Mouse (Mus musculus): ENCODE measurements around the gene Rps27l. TPM values are rescaled to one million over a fixed set of nuclear protein-coding genes. Genes with fewer than 3 reads are reported as not detected.

Rps27l gene
- polyA plus RNA-seq, 1 experiment, result 54.1 TPM

DNA sequence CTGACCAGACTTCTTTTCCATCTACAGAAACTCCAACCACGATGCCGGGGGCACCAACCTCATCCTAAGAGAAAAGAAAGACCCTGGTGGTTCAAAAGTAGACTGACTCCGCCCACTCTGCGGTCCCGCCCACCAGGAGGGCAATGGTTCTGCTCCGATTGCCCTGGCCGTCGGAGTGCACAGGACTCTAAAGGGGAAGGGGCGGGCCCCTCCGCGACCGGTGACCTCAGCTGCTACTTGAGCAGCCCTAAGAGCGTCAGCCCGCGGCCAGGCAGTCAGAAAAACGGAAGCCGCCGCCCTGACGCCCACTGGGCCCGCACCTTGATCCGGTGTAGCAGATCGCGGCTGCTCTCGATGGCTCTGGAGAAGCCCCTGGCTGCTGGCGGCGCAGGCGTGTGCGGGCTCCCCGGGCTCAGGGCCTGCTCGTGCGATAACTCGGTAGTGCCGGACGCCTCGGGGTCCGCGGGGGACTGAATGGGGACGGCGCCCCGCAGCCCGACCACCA is 28.9 kb downstream of the Rps27l start:
- no peak for TF ChIP-seq CTCF (IDR thresholded peaks at IDR 0.05; ENCODE audit: extremely low read depth, insufficient read depth, low read length)
- no peak for TF ChIP-seq POLR2A (IDR thresholded peaks at IDR 0.05; ENCODE audit: extremely low read depth, insufficient read depth, low read length)
- peaks cover 6% of the 10 kb centered on the region for H3K4me1 ChIP-seq (ENCODE audit: control insufficient read depth, insufficient read depth, low read length)
- H3K4me3 ChIP-seq (ENCODE audit: insufficient read depth, low read length), result peak overlapping the region; percentile 77
- peak overlapping the region; percentile 93 for H3K27ac ChIP-seq (ENCODE audit: insufficient read depth, low read length)

DNA sequence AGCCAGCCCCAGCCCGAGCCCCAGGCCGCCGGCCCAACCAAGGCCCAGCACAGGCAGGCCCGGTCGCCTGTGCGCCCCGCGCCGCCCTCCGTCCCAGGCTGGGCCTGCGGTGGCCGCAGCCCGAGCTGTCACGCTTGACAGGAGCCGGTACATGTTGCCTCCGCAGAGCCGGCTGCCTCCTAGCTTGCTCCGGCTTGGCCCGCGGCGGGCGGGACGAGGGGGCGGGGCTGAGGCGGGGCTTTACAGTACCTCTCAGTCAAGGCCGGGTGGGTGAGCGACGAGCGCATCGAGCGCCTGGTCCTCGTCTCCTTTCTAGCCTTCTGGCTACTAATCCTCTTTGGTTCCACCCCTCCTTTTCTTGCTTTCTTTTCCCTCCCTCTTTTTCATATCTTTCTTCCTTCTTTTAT is 29.4 kb downstream of the Rps27l start, which contains the start of gene Lactb:
Lactb (minus strand) TSS at position 246 of the 407 bp plus-strand sequence.
- Histone ChIP-seq H3K27ac (ENCODE audit: insufficient read depth, low read length) (peak within 1 kb of the TSS; percentile 93), H3K4me3 (ENCODE audit: insufficient read depth, low read length) (peak within 1 kb of the TSS; percentile 77), H3K4me1 (ENCODE audit: control insufficient read depth, insufficient read depth, low read length) (peaks cover 6% of the 10 kb centered on the region)
- TF ChIP-seq POLR2A (IDR thresholded peaks at IDR 0.05; ENCODE audit: extremely low read depth, insufficient read depth, low read length) (peak; percentile 58), CTCF (IDR thresholded peaks at IDR 0.05; ENCODE audit: extremely low read depth, insufficient read depth, low read length) (no peak)

DNA sequence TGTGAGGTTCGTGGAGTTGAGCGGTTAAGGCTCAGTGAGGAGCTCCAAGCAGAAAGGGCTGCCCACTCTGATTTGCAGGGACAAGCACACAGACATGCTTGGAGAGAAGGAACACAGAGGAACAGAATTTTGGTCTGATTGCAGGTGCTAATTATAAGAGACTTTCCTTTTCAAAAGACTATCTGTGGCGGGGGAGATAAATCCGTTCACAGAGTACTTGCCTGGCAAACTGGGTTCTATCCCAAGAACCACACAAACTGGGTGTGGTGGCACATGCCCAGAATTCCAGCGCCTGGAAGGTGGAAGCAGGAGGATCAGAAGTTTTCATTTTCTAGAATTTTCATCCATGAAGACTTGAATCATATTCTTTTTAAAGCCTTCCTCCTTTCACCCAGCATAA is 31.2 kb downstream of the Rps27l start:
- no peak overlapping the region for H3K4me3 ChIP-seq (ENCODE audit: insufficient read depth, low read length)
- H3K27ac ChIP-seq (ENCODE audit: insufficient read depth, low read length), result peak overlapping the region; percentile 91
- H3K4me1 ChIP-seq (ENCODE audit: control insufficient read depth, insufficient read depth, low read length), result peaks cover 6% of the 10 kb centered on the region
- TF ChIP-seq CTCF (IDR thresholded peaks at IDR 0.05; ENCODE audit: extremely low read depth, insufficient read depth, low read length) (no peak), POLR2A (IDR thresholded peaks at IDR 0.05; ENCODE audit: extremely low read depth, insufficient read depth, low read length) (no peak)

DNA sequence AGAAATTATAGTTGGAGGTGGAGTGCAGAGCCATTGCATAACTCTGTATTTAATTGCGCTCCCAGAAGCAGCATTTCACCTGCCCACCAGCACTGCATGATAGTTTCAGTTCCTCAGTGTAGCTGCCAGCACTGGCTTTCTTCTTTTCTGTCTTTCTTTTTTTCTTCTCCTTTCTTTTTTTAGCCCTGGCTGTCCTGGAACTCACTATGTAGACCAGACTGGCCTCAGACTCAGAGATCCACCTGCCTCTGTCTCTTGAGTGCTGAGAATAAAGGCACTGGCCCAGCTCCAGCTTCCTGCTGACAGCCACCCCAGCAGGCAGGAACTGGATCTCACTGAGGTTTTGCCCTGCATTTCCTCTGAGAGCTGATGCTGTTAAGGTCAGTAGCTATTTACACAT is 32.1 kb downstream of the Rps27l start:
- H3K4me1 ChIP-seq (ENCODE audit: control insufficient read depth, insufficient read depth, low read length), result peaks cover 6% of the 10 kb centered on the region
- no peak overlapping the region for H3K27ac ChIP-seq (ENCODE audit: insufficient read depth, low read length)
- H3K4me3 ChIP-seq (ENCODE audit: insufficient read depth, low read length), result no peak overlapping the region
- TF ChIP-seq POLR2A (IDR thresholded peaks at IDR 0.05; ENCODE audit: extremely low read depth, insufficient read depth, low read length) (no peak), CTCF (IDR thresholded peaks at IDR 0.05; ENCODE audit: extremely low read depth, insufficient read depth, low read length) (no peak)

DNA sequence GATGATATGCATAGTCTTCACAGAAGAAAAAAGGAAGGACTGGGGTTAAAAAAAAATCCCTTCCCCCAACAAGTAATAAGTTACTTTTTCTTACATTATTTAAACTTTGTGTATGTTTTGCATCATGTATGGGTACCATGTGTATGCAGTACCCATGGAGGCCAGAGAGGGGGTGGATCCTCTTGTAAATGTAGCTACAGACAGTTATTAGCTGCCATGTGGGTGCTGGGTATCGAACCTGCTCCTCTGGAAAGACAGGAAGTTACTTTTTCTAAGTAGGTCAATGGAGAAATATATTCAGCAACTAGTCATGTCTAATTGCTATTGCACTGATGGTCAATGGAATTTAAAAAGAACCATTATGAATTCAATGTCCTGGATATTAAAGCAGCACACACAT is 32.6 kb downstream of the Rps27l start:
- TF ChIP-seq CTCF (IDR thresholded peaks at IDR 0.05; ENCODE audit: extremely low read depth, insufficient read depth, low read length) (no peak), POLR2A (IDR thresholded peaks at IDR 0.05; ENCODE audit: extremely low read depth, insufficient read depth, low read length) (no peak)
- Histone ChIP-seq H3K27ac (ENCODE audit: insufficient read depth, low read length) (no peak overlapping the region), H3K4me1 (ENCODE audit: control insufficient read depth, insufficient read depth, low read length) (peaks cover 6% of the 10 kb centered on the region), H3K4me3 (ENCODE audit: insufficient read depth, low read length) (no peak overlapping the region)

DNA sequence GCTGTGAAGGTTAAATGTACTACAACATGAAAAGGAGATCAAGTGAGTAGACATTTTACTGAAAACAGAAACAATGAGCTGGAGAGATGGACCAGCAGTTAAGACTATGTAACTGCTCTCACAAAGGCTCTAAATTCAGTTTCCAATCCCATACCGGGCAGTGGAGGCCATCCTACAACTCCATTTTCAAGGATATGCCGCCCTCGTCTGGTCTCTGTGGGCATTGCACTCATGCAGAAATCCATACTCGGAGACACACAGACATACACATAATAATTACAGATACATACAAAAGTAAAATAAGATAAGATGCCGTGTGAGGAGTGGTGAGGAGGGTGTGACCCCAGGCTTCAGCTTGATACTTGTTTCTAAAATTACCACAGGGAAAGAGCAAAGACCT is 34.6 kb downstream of the Rps27l start:
- TF ChIP-seq POLR2A (IDR thresholded peaks at IDR 0.05; ENCODE audit: extremely low read depth, insufficient read depth, low read length), result no peak
- TF ChIP-seq CTCF (IDR thresholded peaks at IDR 0.05; ENCODE audit: extremely low read depth, insufficient read depth, low read length), result peak; percentile 87
- Histone ChIP-seq H3K4me3 (ENCODE audit: insufficient read depth, low read length) (no peak overlapping the region), H3K4me1 (ENCODE audit: control insufficient read depth, insufficient read depth, low read length) (peaks cover 6% of the 10 kb centered on the region), H3K27ac (ENCODE audit: insufficient read depth, low read length) (no peak overlapping the region)

DNA sequence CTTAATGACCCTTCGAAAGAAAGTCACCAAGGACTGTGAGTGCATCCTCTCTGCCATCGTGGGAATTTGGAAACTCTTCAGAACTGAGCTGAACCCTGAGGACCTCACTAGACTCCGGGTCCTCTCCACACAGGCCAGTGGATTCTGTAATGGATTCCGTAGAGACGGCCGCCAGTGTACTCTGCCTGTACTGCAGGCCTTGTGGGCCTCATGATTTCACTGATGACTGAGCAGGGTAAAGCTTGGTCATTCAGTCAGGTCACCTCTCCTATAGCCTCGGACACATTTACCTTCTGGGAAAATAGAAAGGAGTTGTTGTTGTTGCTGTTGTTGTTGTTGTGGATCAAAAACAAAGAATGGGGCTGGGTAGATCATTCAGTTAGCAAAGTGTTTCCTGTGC is 36.2 kb downstream of the Rps27l start:
- TF ChIP-seq POLR2A (IDR thresholded peaks at IDR 0.05; ENCODE audit: extremely low read depth, insufficient read depth, low read length) (no peak), CTCF (IDR thresholded peaks at IDR 0.05; ENCODE audit: extremely low read depth, insufficient read depth, low read length) (no peak)
- H3K27ac ChIP-seq (ENCODE audit: insufficient read depth, low read length), result no peak overlapping the region
- no peaks in the 10 kb centered on the region for H3K4me1 ChIP-seq (ENCODE audit: control insufficient read depth, insufficient read depth, low read length)
- H3K4me3 ChIP-seq (ENCODE audit: insufficient read depth, low read length), result no peak overlapping the region

DNA sequence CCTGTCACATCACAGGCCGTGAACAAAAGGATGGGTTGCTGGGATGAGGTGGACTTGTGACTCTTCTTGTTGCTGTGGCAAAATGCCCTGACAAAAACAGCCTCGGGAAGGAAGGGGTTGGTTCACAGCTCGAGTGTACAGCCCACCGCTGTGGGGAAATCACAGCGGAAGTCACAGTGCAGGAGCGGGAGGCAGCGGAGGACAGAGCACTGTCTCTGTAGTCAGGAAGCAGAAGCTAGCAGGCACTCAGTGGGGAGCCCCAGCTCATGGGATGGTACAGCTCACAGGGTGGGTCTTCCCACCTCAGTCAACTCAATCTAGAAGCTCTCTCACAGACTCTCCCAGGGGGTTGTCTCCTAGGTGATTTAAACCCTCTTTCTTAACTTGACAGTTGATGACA is 39.5 kb downstream of the Rps27l start:
- H3K27ac ChIP-seq (ENCODE audit: insufficient read depth, low read length), result no peak overlapping the region
- H3K4me1 ChIP-seq (ENCODE audit: control insufficient read depth, insufficient read depth, low read length), result peaks cover 3% of the 10 kb centered on the region
- TF ChIP-seq CTCF (IDR thresholded peaks at IDR 0.05; ENCODE audit: extremely low read depth, insufficient read depth, low read length) (no peak), POLR2A (IDR thresholded peaks at IDR 0.05; ENCODE audit: extremely low read depth, insufficient read depth, low read length) (no peak)
- H3K4me3 ChIP-seq (ENCODE audit: insufficient read depth, low read length), result no peak overlapping the region

DNA sequence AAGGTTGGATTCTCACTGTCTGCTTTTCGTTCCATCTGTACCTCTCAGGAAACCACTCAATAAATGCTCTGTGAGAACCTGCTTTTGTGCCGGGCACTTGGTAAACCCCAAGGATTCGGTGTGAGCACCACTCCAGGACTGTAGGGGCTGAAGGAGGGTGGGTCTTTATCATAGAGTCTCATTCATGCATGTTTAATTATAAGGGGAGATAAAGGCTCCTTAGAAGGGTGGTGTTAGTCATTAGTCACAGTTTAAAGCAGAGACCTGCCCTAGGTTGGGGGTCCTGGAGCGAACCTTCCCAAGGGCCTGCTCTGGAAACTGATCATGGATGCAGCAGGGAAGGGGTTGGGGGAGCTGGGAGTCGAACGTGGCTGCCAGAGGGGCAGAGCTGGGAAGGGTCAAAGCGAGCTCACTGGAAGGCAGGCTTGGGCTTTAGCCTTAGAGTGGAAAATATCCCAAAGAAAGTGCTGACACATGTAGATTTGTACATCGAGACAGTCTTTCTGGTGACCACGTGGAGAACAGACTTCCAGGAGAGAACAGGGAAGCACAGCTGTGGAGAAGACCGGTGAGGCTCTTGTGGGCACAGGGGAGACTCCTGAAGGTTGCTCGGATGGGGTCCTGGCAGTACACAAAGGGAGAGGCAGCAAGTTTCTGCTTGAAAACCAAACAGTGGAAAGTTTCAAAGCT is 42.5 kb downstream of the Rps27l start:
- Histone ChIP-seq H3K4me1 (ENCODE audit: control insufficient read depth, insufficient read depth, low read length) (peaks cover 4% of the 10 kb centered on the region), H3K27ac (ENCODE audit: insufficient read depth, low read length) (no peak overlapping the region), H3K4me3 (ENCODE audit: insufficient read depth, low read length) (no peak overlapping the region)
- TF ChIP-seq CTCF (IDR thresholded peaks at IDR 0.05; ENCODE audit: extremely low read depth, insufficient read depth, low read length), result no peak
- TF ChIP-seq POLR2A (IDR thresholded peaks at IDR 0.05; ENCODE audit: extremely low read depth, insufficient read depth, low read length), result no peak

DNA sequence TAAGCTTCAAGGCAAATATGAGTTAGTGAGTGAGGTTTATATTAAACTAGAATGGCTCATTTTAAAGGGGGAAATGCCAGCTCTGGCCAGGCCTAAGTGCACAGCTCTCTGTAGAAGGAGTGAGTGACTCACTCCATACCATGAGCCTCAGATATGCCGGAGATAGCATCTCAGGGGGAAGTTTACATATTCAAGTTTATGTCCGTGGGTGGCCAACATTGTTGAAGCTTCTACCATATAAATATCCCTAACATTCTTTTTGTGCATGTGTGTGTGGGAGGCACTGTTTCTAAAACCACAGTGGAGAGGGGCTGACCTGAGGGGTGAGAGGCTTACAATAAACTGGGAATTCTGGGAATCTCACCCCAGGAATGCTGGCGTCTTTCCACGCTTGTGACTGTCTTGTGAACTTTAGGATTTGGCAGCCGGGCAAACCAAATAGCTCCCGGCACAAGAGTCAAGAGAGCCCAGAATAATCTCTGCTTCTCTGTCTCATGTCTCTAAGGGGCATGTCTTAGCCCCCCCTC is 43.1 kb downstream of the Rps27l start:
- H3K27ac ChIP-seq (ENCODE audit: insufficient read depth, low read length), result no peak overlapping the region

More for the DNA sequence above, 43.1 kb downstream of the Rps27l start:
- TF ChIP-seq POLR2A (IDR thresholded peaks at IDR 0.05; ENCODE audit: extremely low read depth, insufficient read depth, low read length), result no peak
- no peak for TF ChIP-seq CTCF (IDR thresholded peaks at IDR 0.05; ENCODE audit: extremely low read depth, insufficient read depth, low read length)
- Histone ChIP-seq H3K4me3 (ENCODE audit: insufficient read depth, low read length) (no peak overlapping the region), H3K4me1 (ENCODE audit: control insufficient read depth, insufficient read depth, low read length) (peaks cover 4% of the 10 kb centered on the region)
